ENCODE assay signal across 24 mouse cellular contexts in the genomic region with DNA sequence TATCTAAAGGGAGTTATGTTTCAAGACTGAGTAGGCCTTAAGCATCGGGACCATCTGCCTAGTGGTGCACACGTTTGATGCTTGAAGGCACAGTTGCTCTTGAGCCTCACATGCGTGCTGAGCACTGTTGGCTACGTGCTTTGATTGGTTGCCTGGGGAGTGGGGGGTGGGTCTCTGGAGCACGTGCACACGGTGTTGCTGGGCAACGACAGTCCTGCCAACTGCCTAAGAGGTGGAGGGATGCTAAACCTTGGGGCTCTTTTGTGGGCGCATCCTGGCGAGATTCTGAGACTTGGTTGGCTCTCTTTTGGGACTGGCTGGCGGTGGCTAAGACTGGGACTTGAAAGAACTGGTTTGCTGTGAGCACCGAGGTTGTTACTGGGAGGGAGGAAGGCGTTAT. TPM values are rescaled to one million over a fixed set of nuclear protein-coding genes. Genes with fewer than 3 reads are reported as not detected.
DNase-seq lines count a peak whose midpoint lies in the region; ATAC-seq and TF ChIP-seq lines count a peak whose summit lies in the region.
"Had no signal": no experiment of that assay in that cellular context is flagged by ENCODE, and none has a peak within 500 bp of the region (broad histone marks: within the 10 kb centered on the region; RNA-seq: fewer than 3 reads in every experiment).

Ankrd36 (plus strand) TSS at position 211 of the 400 bp plus-strand sequence.

- TF ChIP-seq POLR2A in testis, adult 2 months (IDR thresholded peaks at IDR 0.05; ENCODE audit: control insufficient read depth, low read depth, low read length): peak; percentile 95

- H3K27me3 ChIP-seq in hindbrain, postnatal 0 days (ENCODE audit: insufficient read depth, low read length): no peaks in the 10 kb centered on the region
- no peaks in the 10 kb centered on the region for H3K27me3 ChIP-seq in hindbrain, embryonic 13.5 days
- H3K27me3 ChIP-seq in testis, adult 2 months (ENCODE audit: control insufficient read depth, insufficient read depth, low read length): no peaks in the 10 kb centered on the region

- no peaks in the 10 kb centered on the region for H3K9me3 ChIP-seq in hindbrain, postnatal 0 days (ENCODE audit: low read length)
- no peaks in the 10 kb centered on the region for H3K9me3 ChIP-seq in hindbrain, embryonic 13.5 days
- H3K9me3 ChIP-seq: embryonic facial prominence, embryonic 10.5 days; heart, embryonic 10.5 days had no signal

- H3K9ac ChIP-seq in hindbrain, postnatal 0 days (replicated peaks; ENCODE audit: low read length): no peak within 1 kb of the TSS
- no peak within 1 kb of the TSS for H3K9ac ChIP-seq in hindbrain, embryonic 13.5 days
- H3K9ac ChIP-seq: hindbrain, embryonic 14.5 days had no signal

- H3K27ac ChIP-seq in hindbrain, postnatal 0 days: no peak within 1 kb of the TSS
- no peak within 1 kb of the TSS for H3K27ac ChIP-seq in hindbrain, embryonic 13.5 days
- H3K27ac ChIP-seq in testis, adult 2 months (ENCODE audit: control insufficient read depth, insufficient read depth, low read depth, low read length): peak within 1 kb of the TSS; percentile 96
- H3K27ac ChIP-seq: embryonic facial prominence, embryonic 10.5 days; heart, embryonic 10.5 days; hindbrain, embryonic 14.5 days had no signal

- DNase-seq in hindbrain, postnatal 0 days (ENCODE audit: low spot score): peak; percentile 2
- DNase-seq in testis, postnatal 10 days (ENCODE audit: low spot score): no peak
- DNase-seq in ZHBTc4 (ENCODE audit: low read depth, low spot score): peak; percentile 43
- DNase-seq in adrenal gland, postnatal 36 days: no peak
- no peak for DNase-seq in gastrocnemius, postnatal 36 days
- DNase-seq: adrenal gland, adult 2 months; adrenal gland, postnatal 25 days; cerebellum, adult 11-12 months; cerebellum, adult 9-11 months; heart, adult 18-20 months; heart, postnatal 10 days had no signal

- no peak for TF ChIP-seq CTCF in hindbrain, postnatal 0 days (IDR thresholded peaks at IDR 0.05; ENCODE audit: low read depth)
- TF ChIP-seq CTCF in testis, adult 2 months (IDR thresholded peaks at IDR 0.05; ENCODE audit: control insufficient read depth, insufficient read depth, insufficient replicate concordance, low read depth, low read length): no peak

- no peaks in the 10 kb centered on the region for H3K36me3 ChIP-seq in hindbrain, postnatal 0 days (ENCODE audit: insufficient read depth, low read length)
- no peaks in the 10 kb centered on the region for H3K36me3 ChIP-seq in hindbrain, embryonic 13.5 days
- H3K36me3 ChIP-seq in testis, adult 2 months (ENCODE audit: control insufficient read depth, insufficient read depth, low read length): peaks cover 1% of the 10 kb centered on the region; the same call in 1 of the 2 replicates
- H3K36me3 ChIP-seq: embryonic facial prominence, embryonic 10.5 days; heart, embryonic 10.5 days had no signal

- 60% methylated on average over 12 of the region's 12 CpGs for WGBS in hindbrain, postnatal 0 days
- WGBS in hindbrain, embryonic 13.5 days: 78% methylated on average over 12 of the region's 12 CpGs

- ATAC-seq in hindbrain, postnatal 0 days: no peak
- no peak for ATAC-seq in hindbrain, embryonic 13.5 days (ENCODE audit: low FRiP score)
- ATAC-seq: forebrain, embryonic 14.5 days; intestine, embryonic 16.5 days had no signal

- H3K4me3 ChIP-seq in hindbrain, postnatal 0 days (ENCODE audit: low read length): no peak within 1 kb of the TSS
- H3K4me3 ChIP-seq in hindbrain, embryonic 13.5 days: no peak within 1 kb of the TSS
- peak within 1 kb of the TSS; percentile 90 for H3K4me3 ChIP-seq in testis, adult 2 months (ENCODE audit: control insufficient read depth, low read depth, low read length)
- H3K4me3 ChIP-seq: embryonic facial prominence, embryonic 10.5 days; heart, embryonic 10.5 days had no signal

- no peak within 1 kb of the TSS for H3K4me2 ChIP-seq in hindbrain, postnatal 0 days (ENCODE audit: low read depth, low read length)
- H3K4me2 ChIP-seq in hindbrain, embryonic 13.5 days: no peak within 1 kb of the TSS
- H3K4me2 ChIP-seq: hindbrain, embryonic 14.5 days had no signal

- intact Hi-C loops in gastrocnemius, postnatal 36 days (cut with DNase I): no loop called here

- no peaks in the 10 kb centered on the region for H3K4me1 ChIP-seq in hindbrain, postnatal 0 days (ENCODE audit: insufficient read depth, low read length)
- no peaks in the 10 kb centered on the region for H3K4me1 ChIP-seq in hindbrain, embryonic 13.5 days (replicated peaks)
- peaks cover 13% of the 10 kb centered on the region for H3K4me1 ChIP-seq in testis, adult 2 months (ENCODE audit: control insufficient read depth, insufficient read depth, low read length)
- H3K4me1 ChIP-seq: embryonic facial prominence, embryonic 10.5 days had no signal

RNA-seq across cellular contexts. Expression of gene Ankrd36, which starts in this region (rescaled TPM):
- not detected in 2 replicates for total RNA-seq in hindbrain, postnatal 0 days (2014; rRNA removed)
- not detected in 2 replicates for polyA plus RNA-seq in hindbrain, postnatal 0 days (2015; fragmentation: Nextera tagmentation; extraction: Ambion mirVana)
- polyA plus RNA-seq in hindbrain, embryonic 13.5 days (2015; fragmentation: Nextera tagmentation; extraction: Ambion mirVana): not detected in 2 replicates
- 250 and 260 TPM in 2 replicates for polyA plus RNA-seq in testis, adult 2 months (2012; rRNA removed)
- total RNA-seq in adrenal gland, postnatal 36 days (2021): not detected
- not detected for total RNA-seq in gastrocnemius, postnatal 36 days (2021)
- total RNA-seq: adrenal gland, adult 2 months; adrenal gland, postnatal 25 days; gastrocnemius, adult 8-10 months; gastrocnemius, postnatal 4 days; heart, adult 18-20 months; heart, postnatal 10 days; hematopoietic stem cell, adult 5-6 weeks had no signal
- polyA plus RNA-seq: adrenal gland, adult 2 months; C2C12; embryonic facial prominence, embryonic 10.5 days; embryonic facial prominence, embryonic 14.5 days; forebrain, embryonic 14.5 days; heart, embryonic 14.5 days; hindbrain, embryonic 14.5 days; intestine, embryonic 16.5 days had no signal

Comparison
In these comparisons a context has a peak if more than half of its experiments do, and no peak if none do; other contexts are left out.
1. RNA of gene Ankrd36 (polyA plus RNA-seq): 250 to 260 TPM in testis, adult 2 months; not detected in hindbrain, embryonic 13.5 days and not detected in hindbrain, postnatal 0 days; every median in the first group is over 100 times any median in the second.
2. Peak in DNase-seq in hindbrain, postnatal 0 days; RNA of the gene not detected or under 1 TPM.